Mouse (Mus musculus) spleen, postnatal 4 days (tissue): ENCODE measurements around the gene Mtus2.

Source experiments
- DNase-seq, 2 experiments: peaks; one replicate each; pipeline ENCODE4 v3.0.0; 2022; ENCODE audit warnings: low spot score in 2 of 2

The Mtus2 gene

DNA sequence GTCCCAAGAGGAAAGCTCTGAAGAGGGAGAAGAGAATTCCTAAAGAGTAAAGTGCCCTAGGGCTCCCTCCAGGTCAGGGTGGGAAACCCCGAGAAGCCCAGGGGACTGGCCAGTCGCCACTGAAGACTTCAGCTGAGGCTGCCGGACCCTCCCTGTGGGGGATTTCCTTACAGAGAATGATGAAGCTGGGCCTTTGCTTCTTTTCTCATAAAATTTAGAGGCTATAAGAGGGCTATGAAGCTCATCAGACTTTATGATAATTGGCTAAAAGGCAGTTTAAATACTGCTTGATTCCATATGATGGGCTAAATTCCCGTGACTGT is 224.1 kb downstream of the Mtus2 start:
- no peak for DNase-seq

DNA sequence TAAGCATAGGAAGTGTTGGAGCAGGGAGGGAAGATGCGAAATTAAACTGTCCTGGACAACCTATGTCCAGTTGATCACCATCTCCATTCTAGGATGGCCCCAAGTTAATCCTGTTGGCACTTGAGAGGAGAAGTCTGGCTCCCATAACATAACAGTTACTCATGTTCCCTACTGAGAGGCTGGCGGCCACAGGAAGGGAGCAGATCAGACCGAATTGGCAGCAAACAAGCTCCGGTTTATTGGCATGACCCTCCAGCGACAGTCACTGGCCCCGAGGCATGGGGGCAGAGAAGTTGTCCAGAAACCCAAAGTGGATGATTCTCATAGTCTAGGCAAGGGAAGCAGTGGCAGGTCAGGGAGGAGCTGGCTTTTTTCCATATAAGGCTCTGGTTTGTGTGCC is 224.8 kb downstream of the Mtus2 start:
- DNase-seq, result no peak

DNA sequence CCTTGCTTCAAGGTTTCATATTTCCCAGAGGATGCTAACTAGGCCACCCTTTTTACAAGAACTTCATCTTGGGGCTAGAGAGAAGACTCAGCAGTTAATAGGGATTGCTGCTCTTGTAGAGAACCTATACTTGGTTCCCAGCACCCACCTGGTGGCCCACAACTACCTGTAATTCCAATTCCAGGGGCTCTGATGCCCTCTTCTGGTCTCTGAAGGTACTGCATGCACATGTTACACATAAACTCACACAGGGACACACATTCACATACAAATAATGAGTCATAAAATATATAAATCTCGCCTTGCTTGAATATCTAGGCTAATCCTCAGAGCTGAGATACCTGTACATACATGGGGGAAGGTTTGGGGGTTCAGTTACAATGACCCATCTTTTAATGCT is 228.8 kb downstream of the Mtus2 start:
- no peak for DNase-seq

DNA sequence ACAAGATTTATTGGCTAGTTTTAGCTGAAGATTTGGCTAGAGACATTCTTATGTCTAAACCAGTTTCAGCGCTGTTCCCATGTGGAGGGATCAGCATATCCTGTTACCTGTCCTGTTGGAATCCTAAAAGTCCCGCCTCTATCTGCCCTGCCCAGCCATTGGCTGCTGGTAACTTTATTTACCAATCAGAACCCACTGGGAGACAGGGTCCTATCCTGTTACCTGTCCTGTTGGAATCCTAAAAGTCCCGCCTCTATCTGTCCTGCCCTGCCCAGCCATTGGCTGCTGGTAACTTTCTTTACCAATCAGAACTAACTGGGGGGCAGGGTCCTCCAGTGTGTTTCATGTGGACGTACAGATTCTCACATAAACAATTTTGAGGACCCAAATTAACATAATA is 234.3 kb downstream of the Mtus2 start:
- DNase-seq, result no peak

DNA sequence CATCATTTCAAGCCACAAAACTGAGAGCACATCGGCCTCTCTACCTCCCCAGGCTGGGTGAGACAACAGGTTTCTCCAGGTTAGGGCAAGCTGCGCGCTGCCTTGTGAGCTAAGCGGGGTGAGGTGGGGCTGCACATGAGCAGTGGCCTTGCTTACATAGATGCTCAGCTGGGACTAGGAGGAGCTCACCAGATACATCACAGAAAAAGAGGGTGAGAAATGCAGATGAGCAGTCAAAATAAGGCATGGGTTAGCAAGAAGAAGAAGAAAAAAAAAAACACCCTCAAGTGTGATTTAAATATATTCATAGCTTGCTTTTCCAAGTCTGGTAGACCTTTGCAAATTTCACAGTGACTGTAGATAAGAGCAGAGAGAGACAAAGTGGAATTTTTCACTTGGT is 254.7 kb downstream of the Mtus2 start:
- no peak for DNase-seq

DNA sequence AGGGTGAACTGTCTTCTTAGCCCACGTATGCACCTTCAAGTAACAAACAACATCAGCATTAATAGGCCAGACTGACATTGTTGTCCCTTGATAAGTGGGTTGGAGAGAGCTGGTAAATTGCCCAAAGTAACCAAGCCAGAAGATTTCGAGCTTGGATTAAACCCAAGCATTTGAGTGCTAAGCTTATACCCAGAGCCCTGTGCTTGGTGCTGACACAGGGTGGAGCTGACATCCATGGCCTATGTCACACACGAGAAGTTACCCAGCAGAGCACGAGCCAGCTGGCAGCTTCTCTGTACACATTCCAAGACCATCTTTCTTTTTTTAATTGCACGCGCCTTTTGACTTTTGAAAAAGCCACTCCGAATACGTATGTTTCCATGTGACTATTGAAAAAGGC is 259.7 kb downstream of the Mtus2 start:
- no peak for DNase-seq

DNA sequence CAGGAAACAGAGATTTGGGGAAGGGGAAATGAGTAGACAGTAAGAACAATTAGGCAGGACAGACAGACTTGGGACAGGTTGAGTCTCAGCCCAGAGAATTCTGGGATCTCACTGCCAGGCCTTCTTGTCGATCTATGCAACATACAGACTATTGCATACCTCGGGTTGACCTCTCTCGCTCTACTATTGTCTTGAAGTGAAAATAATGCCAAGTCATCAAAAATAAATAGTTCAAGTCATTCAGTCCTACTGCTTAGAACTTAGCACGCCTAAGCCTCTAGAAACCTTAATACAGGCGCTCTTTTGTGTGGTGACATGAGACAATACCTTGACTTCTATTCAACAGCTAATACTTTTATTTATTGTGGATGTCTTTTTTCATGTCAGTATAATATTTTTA is 265.8 kb downstream of the Mtus2 start:
- no peak for DNase-seq

DNA sequence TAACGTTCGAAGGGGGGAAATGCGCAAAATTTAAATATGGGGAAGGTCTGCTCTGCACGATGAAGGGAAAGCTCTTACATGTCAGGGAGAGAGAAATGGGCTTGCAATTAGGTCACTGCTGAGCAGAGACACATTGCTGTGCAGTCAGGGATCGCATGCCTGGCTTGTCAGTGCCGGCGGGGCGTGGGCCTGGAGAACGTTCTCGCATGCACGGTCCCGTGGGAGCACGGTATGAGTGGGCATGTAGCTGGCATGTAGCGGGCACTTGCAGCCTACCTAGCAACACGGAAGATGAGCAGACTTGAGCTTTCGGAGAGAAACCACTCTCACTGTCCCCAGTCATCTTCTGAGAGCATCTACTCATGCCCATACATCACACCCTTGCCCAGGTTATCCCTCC is 266.9 kb downstream of the Mtus2 start:
- DNase-seq, result no peak

DNA sequence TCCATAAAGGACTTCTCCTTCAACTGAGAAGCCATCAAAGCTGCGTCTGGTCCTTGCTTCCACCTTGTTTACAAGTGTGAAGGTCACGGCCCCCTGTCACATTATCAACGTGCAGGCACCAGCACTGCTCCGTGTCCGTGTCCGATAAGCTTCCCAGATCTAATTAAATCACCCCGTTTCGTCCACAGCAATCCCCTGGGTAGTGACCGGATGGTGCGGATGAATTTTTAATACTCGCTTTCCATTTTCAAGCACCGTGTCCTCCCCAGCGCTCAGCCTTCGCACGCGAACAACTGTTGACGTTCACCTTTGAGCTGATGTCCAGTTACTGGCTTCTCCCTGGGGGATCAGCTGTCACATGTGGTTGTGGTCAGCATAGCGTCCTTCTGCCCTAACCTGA is 276.6 kb downstream of the Mtus2 start:
- no peak for DNase-seq

DNA sequence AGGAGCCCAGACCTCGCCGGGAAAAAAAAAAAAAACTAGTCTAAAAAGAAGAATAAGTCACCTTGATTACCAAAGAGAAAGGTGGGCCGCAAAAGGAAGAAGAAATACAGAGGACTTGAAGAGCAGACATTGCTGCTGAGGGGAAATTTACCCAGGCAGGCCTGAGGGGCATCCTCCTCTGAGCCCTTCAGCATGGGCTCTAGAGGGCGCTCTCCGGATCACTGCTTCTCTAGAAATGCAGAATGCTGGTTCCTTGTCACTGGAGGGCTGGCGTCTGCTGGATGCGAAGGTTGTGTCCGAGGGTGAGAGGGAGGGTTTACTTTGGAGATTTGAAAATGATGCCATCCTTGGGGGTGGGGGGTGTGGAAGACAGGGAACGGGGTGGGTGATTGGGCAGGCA is 279.5 kb downstream of the Mtus2 start:
- no peak for DNase-seq

DNA sequence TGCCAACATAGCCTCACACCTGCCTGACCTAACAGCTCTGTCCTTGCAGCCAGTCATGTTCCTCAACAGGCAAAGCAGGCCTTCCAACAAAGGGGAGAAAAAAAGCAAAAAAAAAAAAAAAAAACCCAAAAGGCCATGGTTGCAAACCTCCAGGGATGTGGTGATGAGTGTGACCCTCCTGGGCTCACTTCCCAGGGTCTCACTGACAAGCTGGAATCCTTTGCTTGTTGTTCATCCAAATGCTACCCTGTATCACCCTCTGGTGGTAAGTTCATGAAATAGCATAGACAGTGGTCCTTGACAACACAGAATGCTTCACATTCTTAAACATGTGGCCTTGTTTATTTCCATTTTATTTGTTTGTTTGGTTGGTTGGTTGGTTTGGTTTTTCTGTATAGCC is 281.9 kb downstream of the Mtus2 start:
- no peak for DNase-seq

DNA sequence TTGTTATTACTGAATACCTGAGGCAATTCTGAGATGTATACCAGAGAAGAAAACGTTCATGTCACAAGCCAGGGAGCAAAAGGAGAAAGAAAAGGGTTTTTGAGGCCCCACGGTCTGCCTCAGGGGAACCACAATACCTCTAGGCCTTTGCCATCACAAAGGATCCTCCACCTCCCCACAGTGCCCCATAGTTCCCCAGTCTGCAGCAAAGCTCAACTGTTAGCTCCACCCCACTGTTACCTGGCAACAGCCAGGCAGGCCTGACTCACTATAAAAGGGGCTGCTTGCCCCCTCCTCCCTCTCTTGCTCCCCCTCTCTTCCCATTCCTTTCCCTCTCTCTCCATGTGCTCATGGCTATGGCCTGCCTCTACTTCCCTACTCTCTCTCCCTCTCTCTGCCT is 282.6 kb downstream of the Mtus2 start:
- no peak for DNase-seq

DNA sequence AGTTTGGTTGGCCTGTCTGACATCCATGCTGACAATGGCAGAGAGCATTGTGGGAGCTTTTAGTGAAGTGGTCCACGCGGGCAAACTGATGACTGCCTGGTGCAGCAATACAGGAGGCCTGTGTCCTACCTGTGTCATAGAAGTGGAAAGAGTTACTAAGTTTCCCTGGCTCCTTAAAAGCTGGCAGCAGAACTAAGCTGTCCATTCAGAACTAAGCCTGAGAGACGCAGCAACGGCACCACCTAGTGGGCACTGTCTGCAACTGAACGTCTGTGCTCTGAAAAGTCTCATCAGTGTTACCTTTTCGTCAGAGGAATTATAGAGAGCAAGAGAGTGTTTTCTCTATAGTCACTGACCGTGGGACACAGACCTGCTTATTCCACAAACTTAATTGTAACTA is 284.8 kb downstream of the Mtus2 start:
- peak in 1 of 2 experiments; percentile 73 for DNase-seq

DNA sequence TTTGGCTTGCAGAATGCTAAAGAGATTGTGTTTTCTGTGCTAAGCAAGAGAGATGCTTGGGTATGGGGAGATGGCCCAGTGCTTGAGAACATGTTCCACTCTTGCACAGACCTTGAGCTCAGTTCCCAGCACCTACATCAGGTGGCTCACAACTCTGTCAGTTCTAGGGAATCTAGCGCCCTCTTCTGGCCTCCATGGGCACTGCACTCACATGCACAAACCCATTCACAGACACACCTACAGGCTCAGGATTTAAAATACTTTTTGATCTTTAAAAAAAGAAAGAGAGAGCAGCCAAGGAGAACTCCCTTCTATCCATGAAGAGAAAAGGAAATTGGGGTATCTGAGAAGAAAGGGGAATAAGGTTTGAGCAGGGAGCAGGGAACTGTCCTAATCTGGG is 287.4 kb downstream of the Mtus2 start:
- no peak for DNase-seq

DNA sequence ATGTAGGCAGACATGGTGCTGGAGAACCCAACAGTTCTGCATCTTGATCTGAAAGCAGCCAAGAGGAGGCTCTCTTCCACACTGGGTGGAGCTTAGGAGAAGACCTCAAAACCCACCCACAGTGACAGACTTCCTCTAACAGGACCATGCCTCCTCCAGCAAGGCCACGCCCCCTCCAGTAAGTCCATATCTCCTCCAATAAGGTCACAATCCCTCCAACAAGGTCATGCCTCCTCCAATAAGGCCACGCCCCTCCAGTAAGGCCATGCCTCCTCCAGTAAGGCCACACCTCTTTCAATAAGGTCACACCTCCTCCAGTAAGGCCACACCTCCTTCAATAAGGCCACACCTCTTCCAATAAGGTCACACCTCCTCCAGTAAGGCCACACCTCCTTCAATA is 288.3 kb downstream of the Mtus2 start:
- no peak for DNase-seq

DNA sequence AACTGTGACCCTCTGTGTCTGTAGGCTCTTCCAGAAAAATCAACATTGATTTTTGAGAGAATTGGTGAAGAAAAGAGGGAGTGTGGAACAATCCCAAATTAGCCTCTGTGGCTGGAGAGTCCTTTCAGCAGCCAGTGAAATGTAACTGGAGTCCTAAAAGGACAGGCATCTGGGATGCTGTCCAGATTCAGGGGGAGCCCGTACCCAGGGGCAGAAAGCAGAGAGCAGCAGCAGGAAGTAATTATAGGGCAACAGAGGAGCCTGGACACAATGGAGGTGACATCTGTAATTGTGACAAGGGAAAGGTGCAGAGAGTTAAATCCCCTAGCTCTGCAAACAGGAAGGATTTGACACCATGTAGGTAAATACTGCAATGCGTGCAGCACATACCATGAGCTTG is 291.1 kb downstream of the Mtus2 start:
- DNase-seq, result no peak

DNA sequence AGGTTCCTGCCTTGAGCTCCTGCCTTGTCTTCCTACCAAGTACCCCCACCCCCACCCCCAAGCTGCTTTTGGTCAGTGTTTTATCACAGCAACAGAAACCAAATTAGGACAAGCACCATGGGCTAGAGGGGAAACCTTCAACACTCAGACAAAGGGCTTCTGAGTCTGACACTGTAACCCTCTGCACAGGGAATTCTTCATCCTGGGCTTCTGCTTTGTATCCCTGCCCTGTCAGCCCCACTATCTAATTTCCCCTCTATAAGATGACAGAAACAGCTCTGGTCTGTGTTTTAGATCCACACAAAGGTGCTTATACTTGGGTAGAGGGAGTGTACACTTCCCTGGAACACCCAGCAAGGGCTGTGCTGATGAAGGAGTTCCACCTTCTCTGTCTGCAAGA is 294.7 kb downstream of the Mtus2 start:
- DNase-seq, result no peak

DNA sequence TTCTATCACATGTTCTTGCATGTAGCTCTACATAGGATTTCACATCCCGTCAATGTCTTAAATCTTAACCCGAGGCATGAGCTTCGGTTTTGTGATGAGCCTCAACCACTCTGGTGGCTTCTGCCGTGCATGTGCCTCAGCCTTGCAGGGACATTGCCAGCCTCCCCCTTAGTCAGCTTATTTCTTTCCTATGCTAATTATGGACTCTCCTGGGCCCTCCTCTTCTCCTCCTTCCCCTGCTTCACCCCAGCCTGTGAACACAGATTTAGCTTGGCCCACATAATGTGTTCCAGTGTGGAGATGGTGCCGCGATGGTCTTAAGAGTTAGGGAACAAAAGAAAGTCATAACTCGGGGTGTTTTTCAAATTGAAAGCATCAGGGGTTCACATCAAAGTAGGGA is 304.9 kb downstream of the Mtus2 start:
- DNase-seq, result no peak

DNA sequence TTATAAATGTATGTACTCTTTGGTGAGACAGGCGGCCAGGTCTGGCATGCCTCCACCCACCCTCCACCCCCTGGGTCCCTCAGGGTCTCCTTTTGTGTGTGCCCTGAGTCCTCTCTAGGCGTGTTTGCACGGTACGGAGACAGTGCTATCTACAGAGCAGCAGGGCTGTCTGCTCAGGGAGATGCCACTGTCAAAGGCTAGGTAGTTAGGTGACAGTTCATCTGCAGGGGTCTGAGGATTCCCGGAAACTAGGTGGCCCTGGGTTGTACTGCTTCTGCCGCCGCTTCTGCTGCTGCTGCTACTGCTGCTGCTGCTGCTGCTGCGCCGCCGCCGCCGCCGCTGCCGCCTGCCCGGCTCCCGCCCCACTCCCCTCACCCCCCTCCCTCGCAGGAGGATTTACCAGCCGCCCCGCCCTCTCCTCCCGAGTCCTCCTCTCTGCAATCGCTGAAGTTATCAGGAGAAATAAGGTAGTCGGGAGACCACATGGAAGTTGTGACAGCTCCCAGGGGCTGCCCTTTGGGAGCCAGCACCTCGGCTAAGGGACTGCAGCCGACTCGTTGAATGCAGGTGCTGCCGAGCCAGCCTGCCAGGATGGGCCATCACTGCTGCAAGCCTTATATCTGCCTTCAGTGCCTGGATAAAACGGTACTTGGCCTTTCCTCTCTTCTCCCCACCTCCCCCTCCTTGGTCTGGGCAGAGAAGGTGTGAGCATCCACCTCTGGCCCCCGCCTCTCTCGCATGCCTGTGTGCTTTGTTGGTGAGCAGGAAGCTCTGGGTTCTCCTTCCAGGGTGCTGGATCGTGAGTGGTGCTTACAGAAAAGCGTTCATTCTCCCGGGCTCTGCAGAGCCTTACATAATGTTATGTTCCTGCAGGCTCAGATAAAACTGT is 307.9 kb downstream of the Mtus2 start:
- no peak for DNase-seq

DNA sequence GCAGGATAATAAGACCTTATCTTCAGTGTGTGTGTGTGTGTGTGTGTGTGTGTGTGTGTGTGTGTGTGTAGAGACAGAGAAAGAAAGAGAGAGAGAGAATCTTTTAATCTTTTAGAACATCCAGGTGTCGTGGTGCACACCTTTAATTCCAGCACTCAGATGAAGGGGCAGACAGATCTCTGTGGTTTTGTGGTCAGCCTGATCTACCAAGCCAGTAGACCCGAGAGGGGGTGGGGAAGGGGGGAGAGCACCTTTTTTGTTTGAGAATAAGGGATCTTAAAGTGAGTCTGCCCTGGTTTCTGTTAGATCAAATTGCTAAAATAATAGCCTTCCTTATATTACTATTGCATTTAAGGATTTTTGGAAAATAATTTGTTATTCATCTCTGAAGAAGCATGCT is 309.7 kb downstream of the Mtus2 start:
- DNase-seq, result no peak

DNA sequence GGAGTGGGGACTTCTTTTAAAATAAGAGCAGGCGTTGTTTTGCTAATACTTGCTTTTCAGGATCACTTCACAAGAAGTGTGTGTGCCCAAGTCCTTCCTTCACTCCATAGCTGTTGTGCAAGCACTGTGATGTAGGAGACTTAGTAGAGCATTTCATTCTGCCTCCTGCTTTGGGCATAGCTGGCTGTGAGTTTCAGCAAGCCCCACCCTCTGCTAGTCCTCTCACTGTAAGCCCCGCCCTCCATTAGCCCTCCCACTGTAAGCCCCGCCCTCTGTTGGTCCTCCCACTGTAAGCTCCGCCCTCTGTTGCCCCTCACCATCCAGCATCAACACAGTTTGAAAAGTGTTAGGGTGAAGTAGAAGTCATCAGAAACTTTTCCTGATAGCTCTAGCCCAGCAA is 310.3 kb downstream of the Mtus2 start:
- peak in 1 of 2 experiments; percentile 28 for DNase-seq

DNA sequence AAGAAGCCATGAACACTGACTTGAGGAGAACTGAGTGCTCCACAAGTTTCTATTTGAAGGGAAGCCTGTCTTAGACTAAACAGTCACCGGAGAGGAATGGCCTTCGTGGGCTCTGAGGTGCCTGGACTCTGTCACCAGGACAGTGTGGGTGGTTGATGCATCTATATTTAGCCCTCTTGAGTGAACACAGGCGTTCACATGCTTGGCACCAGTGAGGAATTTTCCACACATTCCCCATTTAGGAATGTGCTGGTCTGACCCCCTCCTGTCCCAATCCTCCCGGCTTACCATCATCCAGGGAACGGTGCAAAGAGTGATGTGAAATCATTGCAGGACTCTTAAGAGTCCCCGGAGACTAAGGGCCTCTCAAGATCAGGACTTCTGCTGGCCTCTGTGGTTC is 314.9 kb downstream of the Mtus2 start:
- no peak for DNase-seq

DNA sequence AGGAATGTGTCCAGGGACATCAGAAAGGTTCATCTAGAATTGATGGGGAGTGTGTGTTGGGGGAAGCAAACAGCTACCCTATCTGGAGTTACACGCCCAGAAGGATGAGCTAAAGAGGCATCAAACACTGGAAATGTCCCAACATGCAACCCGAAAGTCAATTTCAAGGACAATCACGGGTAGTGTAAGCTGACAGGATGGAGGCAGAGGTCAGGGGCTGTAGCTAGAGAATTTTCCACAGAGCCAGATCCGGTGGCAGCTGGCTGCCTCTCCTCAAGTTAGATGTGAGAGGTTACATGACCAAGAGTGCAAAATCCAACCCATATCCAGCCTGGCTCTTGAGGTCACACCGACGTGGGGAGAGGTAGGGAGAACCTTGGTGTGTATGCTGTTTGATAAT is 315.7 kb downstream of the Mtus2 start:
- no peak for DNase-seq

DNA sequence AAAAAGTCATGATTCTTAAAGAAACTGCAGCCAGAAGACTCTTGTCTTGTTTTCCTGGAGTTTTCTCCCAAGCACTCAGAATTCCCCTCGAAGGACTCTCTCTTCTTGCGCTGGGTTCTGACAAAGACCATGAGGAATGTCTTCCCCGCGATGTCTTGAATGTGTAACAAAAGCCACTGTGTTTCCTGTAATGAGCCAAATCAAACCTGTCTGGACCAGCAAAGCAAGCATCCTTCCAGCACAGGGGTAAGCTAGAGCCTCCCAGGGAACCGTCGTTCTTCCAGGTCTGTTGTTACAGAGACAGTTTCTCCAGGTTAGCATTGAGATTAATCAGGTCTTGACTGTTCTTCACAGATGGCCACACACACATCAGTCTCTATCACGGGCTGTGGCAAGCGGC is 321.1 kb downstream of the Mtus2 start:
- DNase-seq, result no peak
